Mouse (Mus musculus): ENCODE results near the gene Gm6525.

DNA sequence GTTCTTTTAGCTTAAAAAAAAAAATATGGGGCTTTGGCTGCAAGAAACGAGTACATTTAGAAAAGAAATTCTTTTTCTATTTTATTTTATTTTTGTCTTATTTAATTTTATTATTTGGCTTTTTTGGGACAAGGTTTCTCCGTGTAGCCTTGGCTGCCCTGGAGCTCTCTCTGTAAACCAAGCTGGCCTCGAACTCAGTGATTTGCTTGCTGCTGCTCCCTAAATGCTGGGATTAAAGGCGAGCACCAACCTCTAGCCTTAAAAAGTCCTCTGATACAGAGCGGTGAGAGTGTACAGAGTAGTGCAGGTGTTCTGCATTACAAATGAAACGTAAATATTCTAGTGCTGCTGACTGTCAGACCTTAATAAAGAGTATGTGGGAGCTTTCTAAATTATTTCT, 17.8 kb upstream of the Gm6525 start:
- TF ChIP-seq POLR2A (IDR thresholded peaks at IDR 0.05; ENCODE audit: control insufficient read depth, low read depth, low read length) (no peak), CTCF (IDR thresholded peaks at IDR 0.05; ENCODE audit: control insufficient read depth, insufficient read depth, insufficient replicate concordance, low read depth, low read length) (no peak)
